Mouse (Mus musculus) hindbrain, embryonic 11.5 days (tissue): ENCODE data around the gene Foxn2. TPM values are rescaled to one million over a fixed set of nuclear protein-coding genes. Genes with fewer than 3 reads are reported as not detected.

Experiments used
- ATAC-seq: fragments of 200-750 bp; cut with Nextera tagmentation; 2 replicates; pipeline ENCODE4 v1.8.0; 2017; ENCODE audit warnings: mild to moderate bottlenecking, moderate TSS enrichment, moderate library complexity; ENCODE audit not compliant: low FRiP score
- DNase-seq: peaks from one replicate; pipeline ENCODE4 v3.0.0-alpha.2; 2015; ENCODE audit warnings: low spot score
- H3K27ac ChIP-seq: fragments of 300-500 bp; sonication (generic); 2 replicates; pipeline ENCODE4 v1.5.1; 2014; ENCODE audit warnings: mild to moderate bottlenecking, low read depth, low read length
- H3K27me3 ChIP-seq: fragments of 300-500 bp; sonication (generic); 2 replicates; pipeline ENCODE4 v1.6.1; 2014; ENCODE audit warnings: mild to moderate bottlenecking, low read length, moderate library complexity, mixed read lengths; ENCODE audit not compliant: control insufficient read depth, insufficient read depth
- H3K36me3 ChIP-seq: fragments of 300-500 bp; sonication (generic); 2 replicates; pipeline ENCODE4 v1.6.1; 2014; ENCODE audit warnings: mild to moderate bottlenecking, low read length, moderate library complexity, mixed read lengths; ENCODE audit not compliant: control insufficient read depth, insufficient read depth
- H3K4me1 ChIP-seq: fragments of 300-500 bp; sonication (generic); replicated peaks from 2 replicates; pipeline ENCODE4 v1.6.1; 2014; ENCODE audit warnings: low read length, mixed read lengths; ENCODE audit not compliant: control insufficient read depth, insufficient read depth
- H3K4me2 ChIP-seq: fragments of 300-500 bp; sonication (generic); replicated peaks from 2 replicates; pipeline ENCODE4 v1.6.1; 2014; ENCODE audit warnings: mild to moderate bottlenecking, low read depth, low read length
- H3K4me3 ChIP-seq: fragments of 300-500 bp; sonication (generic); 2 replicates; pipeline ENCODE4 v1.5.1; 2014; ENCODE audit warnings: low read depth, low read length
- H3K9ac ChIP-seq: fragments of 300-500 bp; sonication (generic); 2 replicates; pipeline ENCODE4 v1.6.1; 2014; ENCODE audit warnings: low read depth, low read length
- H3K9me3 ChIP-seq: fragments of 300-500 bp; sonication (generic); 2 replicates; pipeline ENCODE4 v1.6.1; 2016; ENCODE audit warnings: low read length; ENCODE audit not compliant: control insufficient read depth
- WGBS: fragments of 180-500 bp; shearing (Covaris S2); extraction: QIAGEN DNeasy Blood & Tissue Kit; methylation state at CpG from one replicate; pipeline ENCODE4 v1.1.7; 2014; 5-methylcytosine and 5-hydroxymethylcytosine counted together
- polyA plus RNA-seq: library from polyadenylated mRNA; unstranded; fragments of >200 nt; fragmentation: Nextera tagmentation; extraction: Ambion mirVana; gene quantifications from 2 replicates; pipeline ENCODE4 v1.2.1, GENCODE M21; 2014

The Foxn2 gene
- polyA plus RNA-seq, 1 experiment from 2014 or later = 9.2 TPM

DNA sequence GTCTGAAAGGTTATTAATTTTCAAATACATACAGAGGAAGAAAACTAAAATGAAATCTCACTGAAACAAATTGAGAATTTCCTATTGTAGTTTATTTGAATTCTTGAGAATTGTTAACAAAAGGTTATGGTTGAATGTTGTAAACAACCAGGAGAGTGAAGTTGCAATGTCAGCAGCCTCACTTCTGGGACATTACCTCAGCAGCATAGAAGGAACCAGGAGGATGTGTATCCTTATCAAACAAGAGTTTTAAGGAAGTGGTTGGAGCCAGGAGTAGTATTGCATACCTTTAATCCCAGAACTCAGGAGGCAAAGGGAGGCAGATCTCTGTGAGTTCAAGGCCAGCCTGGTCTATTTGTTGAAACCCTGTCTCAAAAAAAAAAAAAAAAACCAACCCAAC, 37.2 kb downstream of the Foxn2 start:
- Histone ChIP-seq H3K9ac (no peak overlapping the region), H3K4me1 (no peaks in the 10 kb centered on the region), H3K9me3 (no peaks in the 10 kb centered on the region), H3K4me3 (no peak overlapping the region), H3K27ac (no peak overlapping the region), H3K4me2 (no peak overlapping the region), H3K27me3 (no peaks in the 10 kb centered on the region), H3K36me3 (no peaks in the 10 kb centered on the region; the same call in 1 of the 2 replicates)
- DNase-seq (no peak), ATAC-seq (no peak)

DNA sequence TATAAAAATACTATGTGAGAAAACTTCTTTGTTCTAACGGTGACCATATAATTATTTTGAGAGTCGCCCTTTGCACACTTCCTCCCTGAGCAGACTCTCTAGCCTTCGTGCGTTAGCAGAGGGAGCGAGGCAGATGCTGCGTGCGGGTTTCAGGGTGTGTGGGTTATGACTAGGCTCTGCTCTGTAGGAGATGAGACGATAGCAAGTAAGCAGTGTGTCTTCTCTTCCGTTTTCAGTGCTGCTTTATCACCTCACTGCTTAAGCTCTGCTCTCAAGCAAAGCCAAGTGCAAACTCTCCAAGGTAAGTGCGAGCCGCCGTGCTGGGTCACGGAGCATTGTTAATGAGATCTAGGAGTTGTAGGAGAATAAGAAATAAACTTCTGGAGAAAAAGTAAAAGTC, 38.5 kb downstream of the Foxn2 start:
- Histone ChIP-seq H3K36me3 (no peaks in the 10 kb centered on the region; the same call in 1 of the 2 replicates), H3K4me2 (no peak overlapping the region), H3K27me3 (no peaks in the 10 kb centered on the region), H3K4me1 (no peaks in the 10 kb centered on the region), H3K9me3 (no peaks in the 10 kb centered on the region), H3K27ac (no peak overlapping the region), H3K4me3 (no peak overlapping the region), H3K9ac (no peak overlapping the region)
- ATAC-seq = no peak
- WGBS = 93% methylated on average over 13 of the region's 13 CpGs
- no peak for DNase-seq

DNA sequence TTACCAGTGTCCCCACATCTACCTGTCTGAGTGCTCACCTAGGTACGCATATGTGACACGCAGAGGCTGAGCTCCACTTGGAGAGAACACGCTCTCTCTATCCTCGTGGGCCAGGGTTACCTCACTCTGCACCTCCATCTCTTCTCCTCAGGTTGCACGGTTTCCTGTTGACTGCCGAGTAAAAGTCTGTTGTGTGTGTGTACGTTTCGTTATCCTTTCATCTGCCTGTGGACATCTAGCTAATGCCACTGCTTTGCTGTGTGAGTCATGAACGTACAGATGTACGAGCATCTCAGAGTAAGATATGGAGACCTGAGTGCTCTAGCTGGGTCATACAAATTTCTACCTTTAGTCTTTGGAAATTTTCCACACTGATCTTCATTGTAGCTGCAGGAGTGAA, 39.9 kb downstream of the Foxn2 start:
- WGBS = 90% methylated on average over 10 of the region's 10 CpGs
- Histone ChIP-seq H3K9me3 (no peaks in the 10 kb centered on the region), H3K36me3 (no peaks in the 10 kb centered on the region; the same call in 1 of the 2 replicates), H3K27me3 (no peaks in the 10 kb centered on the region), H3K4me2 (no peak overlapping the region), H3K4me3 (no peak overlapping the region), H3K4me1 (no peaks in the 10 kb centered on the region), H3K9ac (no peak overlapping the region), H3K27ac (no peak overlapping the region)
- DNase-seq (no peak), ATAC-seq (no peak)

DNA sequence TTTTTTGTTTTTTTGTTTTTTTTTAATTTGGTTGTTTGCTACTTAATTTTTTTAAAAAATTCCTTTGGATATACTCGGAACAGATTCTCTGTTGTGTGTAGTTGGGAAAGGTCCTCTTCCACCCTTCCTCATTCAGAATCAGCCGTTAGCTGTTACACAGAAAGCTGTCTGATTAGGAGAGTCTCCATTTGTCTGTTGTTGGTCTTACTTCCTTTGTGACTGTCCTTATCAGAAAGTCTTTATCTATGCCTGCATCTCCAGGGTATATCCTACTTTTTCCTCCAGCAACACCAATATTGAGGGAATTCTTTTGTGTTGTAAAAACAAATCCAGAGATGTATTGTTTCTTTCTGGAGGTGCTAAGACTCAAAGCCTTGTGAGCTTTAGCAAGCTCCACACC, 40.6 kb downstream of the Foxn2 start:
- Histone ChIP-seq H3K9me3 (no peaks in the 10 kb centered on the region), H3K27me3 (no peaks in the 10 kb centered on the region), H3K4me2 (no peak overlapping the region), H3K4me3 (no peak overlapping the region), H3K27ac (no peak overlapping the region), H3K4me1 (no peaks in the 10 kb centered on the region), H3K36me3 (no peaks in the 10 kb centered on the region; the same call in 1 of the 2 replicates), H3K9ac (no peak overlapping the region)
- 90% methylated on average over 2 of the region's 2 CpGs for WGBS
- no peak for ATAC-seq
- no peak for DNase-seq

DNA sequence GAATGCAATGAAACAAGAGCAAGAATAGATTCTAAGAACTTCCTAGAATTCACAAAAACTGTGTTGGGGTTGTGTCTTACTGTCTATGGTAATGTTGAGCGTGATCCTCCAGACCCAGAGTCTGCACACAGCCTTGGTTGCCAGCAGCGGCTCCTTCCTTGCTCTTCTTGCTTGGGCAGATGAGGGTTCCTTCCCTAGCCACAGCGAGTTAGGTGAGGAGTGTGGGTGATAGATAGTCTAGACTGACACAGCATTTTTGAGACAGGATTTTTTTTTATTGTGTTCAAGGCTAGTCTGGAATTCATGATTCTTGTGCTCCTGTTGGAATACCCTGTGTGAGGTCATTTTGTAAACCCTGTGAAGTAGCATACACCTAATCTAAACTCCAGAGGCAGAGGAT, 41.1 kb downstream of the Foxn2 start:
- H3K9me3 ChIP-seq = no peaks in the 10 kb centered on the region
- H3K27me3 ChIP-seq = no peaks in the 10 kb centered on the region
- 91% methylated on average over 3 of the region's 3 CpGs for WGBS
- H3K36me3 ChIP-seq = no peaks in the 10 kb centered on the region; the same call in 1 of the 2 replicates
- no peaks in the 10 kb centered on the region for H3K4me1 ChIP-seq
- ATAC-seq (no peak), DNase-seq (no peak)
- H3K4me3 ChIP-seq = no peak overlapping the region
- no peak overlapping the region for H3K4me2 ChIP-seq
- no peak overlapping the region for H3K27ac ChIP-seq
- H3K9ac ChIP-seq = no peak overlapping the region

DNA sequence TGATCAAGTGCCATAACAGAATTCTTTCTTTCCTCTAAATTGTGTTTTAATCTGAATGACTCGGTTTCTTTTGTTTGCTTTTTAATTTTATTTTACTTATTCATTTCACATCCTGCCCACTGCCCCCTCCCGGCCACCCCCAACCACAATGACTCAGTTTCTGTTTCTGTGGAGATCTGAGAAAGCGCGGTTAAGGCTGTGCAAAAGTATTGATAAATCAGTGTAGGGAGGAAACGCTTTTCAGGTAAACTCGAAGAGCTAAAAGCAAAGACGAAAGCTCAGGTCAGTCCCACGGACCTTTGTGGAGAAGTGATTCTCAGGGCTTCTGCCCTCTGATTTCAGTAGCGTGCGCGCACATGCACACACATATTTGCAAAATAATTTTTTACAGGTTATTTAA, 44.0 kb downstream of the Foxn2 start:
- Histone ChIP-seq H3K4me3 (no peak overlapping the region), H3K27ac (no peak overlapping the region), H3K9ac (no peak overlapping the region), H3K4me1 (no peaks in the 10 kb centered on the region), H3K4me2 (no peak overlapping the region), H3K9me3 (no peaks in the 10 kb centered on the region), H3K27me3 (no peaks in the 10 kb centered on the region), H3K36me3 (no peaks in the 10 kb centered on the region)
- ATAC-seq (no peak), DNase-seq (no peak)
- 94% methylated on average over 11 of the region's 11 CpGs for WGBS

DNA sequence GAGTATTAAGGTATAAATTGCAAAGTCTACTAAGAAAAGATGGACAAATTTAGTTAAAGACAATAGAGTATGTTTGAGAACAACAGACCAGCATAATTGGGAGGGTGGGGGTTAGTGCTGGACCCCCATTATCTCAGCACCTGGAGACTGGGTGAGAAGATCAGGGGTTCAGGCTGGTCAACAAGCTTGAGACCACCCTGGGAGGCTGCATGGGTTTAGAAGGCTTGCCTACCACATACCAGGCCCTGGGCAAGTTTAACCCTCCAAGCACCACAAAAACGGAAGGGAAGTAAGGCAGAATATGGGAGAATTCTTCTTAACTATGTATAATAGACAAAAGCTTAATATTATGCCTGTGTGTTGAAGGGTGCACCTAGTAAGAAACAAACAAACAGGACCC, 44.4 kb downstream of the Foxn2 start:
- DNase-seq (no peak), ATAC-seq (no peak)
- 88% methylated on average over 1 of the region's 1 CpGs for WGBS
- H3K9me3 ChIP-seq = no peaks in the 10 kb centered on the region
- no peak overlapping the region for H3K4me2 ChIP-seq
- no peak overlapping the region for H3K9ac ChIP-seq
- no peaks in the 10 kb centered on the region for H3K4me1 ChIP-seq
- H3K4me3 ChIP-seq = no peak overlapping the region
- no peak overlapping the region for H3K27ac ChIP-seq
- H3K27me3 ChIP-seq = no peaks in the 10 kb centered on the region
- H3K36me3 ChIP-seq = no peaks in the 10 kb centered on the region

DNA sequence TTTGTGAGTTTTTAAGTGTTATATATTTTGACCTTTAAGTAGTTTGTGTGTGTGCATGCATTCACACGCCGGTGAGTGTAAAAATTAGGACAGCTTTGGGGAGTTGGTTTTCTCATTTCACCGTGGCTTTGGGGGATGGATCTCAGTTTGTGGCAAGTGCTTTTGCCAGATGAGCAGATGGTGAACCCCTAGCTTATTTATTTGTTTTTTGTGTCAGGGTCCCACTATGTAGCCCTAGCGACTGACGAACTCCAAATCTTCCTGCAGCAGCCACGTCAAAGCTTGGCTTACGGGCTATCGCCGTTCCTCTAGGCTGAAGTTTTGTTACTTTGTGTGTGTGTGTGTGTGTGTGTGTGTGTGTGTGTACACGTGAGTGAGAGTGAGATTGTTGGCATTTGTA, 50.0 kb downstream of the Foxn2 start:
- DNase-seq (no peak), ATAC-seq (no peak)
- no peaks in the 10 kb centered on the region for H3K36me3 ChIP-seq
- no peak overlapping the region for H3K4me3 ChIP-seq
- no peak overlapping the region for H3K4me2 ChIP-seq
- no peaks in the 10 kb centered on the region for H3K27me3 ChIP-seq
- no peak overlapping the region for H3K9ac ChIP-seq
- no peak overlapping the region for H3K27ac ChIP-seq
- no peaks in the 10 kb centered on the region for H3K9me3 ChIP-seq
- H3K4me1 ChIP-seq = no peaks in the 10 kb centered on the region; the same call in 1 of the 2 replicates
- WGBS = 90% methylated on average over 10 of the region's 10 CpGs

DNA sequence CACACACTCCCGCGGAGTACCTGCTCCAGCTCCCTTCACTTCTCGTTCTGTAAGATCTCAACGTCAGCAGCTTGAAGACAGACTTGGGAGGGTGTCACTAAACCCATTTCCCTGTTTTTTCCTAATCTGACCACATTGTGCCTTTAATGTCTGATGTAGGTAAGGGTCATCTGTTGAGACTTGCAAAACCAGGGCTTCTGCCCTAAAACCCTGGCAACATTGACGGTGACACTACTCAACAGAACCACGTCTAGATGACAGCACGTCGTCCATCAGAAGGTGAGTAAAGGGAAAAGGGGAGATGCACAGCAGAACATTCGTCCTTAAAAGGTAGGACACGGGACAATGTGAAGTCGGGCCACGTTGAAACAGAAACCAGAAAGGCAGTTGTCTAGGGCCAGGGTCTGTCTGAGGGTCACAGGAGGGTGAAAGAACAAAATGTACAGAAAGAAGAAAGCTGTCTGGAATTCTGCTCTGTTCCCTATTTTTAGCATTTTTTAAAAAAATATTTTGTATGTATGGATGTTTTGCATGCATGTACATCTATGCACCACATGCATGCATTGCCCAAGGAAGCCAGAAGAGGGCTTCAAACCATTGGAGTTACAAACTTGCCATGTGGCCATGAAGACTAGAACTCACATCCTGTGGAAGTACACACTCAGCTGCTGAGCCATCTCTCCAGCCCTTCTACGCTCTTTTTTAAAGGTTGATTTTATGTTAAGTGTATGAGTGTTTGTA, 51.0 kb downstream of the Foxn2 start:
- Histone ChIP-seq H3K27me3 (no peaks in the 10 kb centered on the region), H3K36me3 (no peaks in the 10 kb centered on the region), H3K4me1 (no peaks in the 10 kb centered on the region; the same call in 1 of the 2 replicates), H3K27ac (no peak overlapping the region), H3K9ac (no peak overlapping the region), H3K9me3 (no peaks in the 10 kb centered on the region), H3K4me3 (no peak overlapping the region), H3K4me2 (no peak overlapping the region)
- ATAC-seq = no peak
- DNase-seq = no peak
- 94% methylated on average over 13 of the region's 13 CpGs for WGBS
